Mouse (Mus musculus) adrenal gland, postnatal 36 days (tissue): Measurements from ENCODE around the gene Tnfaip8l1. TPM values are rescaled to one million over a fixed set of nuclear protein-coding genes. Genes with fewer than 3 reads are reported as not detected.

Experiments used
- DNase-seq, 2 experiments: peaks; one replicate each; pipeline ENCODE4 v3.0.0; 2021; ENCODE audit warnings: mixed read lengths in 1 of 2
- total RNA-seq, 2 experiments: library from RNA; stranded (reverse); gene quantifications; 2 replicates each; pipeline ENCODE4 v1.2.3; 2021

Gene Tnfaip8l1
- total RNA-seq, 2 experiments from 2014 or later: 3.9 to 4.0 TPM

DNA sequence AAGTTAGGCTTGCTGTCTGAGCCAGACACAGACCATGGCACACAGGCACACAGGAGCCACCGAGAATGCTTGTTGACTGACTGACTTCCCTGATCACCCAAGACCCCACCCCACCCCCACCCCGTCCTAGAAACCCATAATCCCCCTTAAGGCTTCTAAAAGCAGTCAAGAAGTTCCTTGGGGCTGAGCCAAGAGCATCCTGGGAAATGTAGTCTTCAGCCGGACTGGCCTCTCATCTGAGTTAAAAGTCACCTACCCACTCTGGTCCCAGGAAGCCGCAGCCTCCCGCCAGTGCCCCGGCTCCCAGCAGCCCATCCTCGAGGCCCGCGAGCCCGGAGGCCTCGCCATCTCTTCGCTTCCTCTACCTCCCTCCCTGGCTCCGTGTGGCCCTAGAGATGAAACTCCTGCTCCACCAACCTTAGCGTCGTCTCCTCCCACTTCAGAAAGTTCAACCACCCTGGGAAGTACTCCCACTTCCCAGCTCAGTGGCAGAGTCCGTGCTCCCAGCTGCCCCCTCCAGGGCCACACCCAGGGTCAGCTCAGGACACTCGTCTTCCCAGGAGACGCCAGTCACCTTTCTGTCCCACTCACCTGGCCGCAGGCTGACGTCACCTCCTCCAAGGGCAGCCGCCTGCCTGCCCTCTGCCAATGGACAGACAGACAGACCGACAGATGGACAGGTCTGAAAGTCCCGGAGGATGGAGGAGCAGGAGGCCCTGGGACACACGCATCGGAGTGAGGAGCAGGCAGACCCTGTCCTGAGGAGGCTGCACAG is 24.3 kb upstream of the Tnfaip8l1 start:
- no peak for DNase-seq

- no peak for DNase-seq
Observed at GRCm38 (mm10) chr17:56139355-56139754, 22.9 kb upstream of the Tnfaip8l1 start.

DNA sequence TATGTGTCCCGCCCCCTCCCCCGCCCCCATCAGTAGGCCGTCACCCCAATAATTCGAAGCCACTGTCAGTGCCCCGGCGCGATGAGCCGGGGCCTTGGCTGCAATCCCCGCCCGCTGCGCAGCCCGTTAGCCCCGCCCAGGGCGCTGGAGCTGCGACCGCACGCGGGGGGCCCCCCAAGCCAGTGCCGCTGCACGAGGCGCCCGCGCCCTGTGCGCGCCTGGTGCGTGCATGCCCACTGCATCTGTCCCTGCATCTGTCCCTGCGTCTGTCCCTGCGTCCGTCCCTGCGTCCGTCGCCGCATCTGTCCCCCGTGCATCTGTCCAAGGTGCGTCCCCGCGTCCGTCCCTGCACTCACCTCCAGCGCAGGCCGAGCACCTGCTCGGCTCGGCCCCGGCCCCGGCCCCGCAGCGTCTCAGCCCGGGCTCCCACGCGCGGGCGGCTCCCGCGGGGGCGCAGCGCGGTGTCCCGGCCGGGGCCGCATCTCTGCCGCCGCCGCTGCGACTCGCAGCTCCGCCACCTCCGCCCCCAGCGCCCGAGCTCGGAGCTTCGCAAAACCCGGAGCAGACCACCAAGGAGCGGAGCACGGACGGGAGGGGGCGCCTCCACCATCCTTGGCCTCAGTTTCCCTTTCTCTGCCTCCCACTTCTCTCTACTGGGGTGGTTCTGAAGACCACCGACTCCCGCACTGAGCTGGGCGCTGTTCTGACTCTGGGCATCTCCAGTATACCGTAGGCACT is 22.2 kb upstream of the Tnfaip8l1 start, which contains the start of gene Sema6b:
TSS of gene Sema6b (minus strand) at position 486 of the 738 bp plus-strand sequence.
- DNase-seq: peak; percentile 74 to 79

DNA sequence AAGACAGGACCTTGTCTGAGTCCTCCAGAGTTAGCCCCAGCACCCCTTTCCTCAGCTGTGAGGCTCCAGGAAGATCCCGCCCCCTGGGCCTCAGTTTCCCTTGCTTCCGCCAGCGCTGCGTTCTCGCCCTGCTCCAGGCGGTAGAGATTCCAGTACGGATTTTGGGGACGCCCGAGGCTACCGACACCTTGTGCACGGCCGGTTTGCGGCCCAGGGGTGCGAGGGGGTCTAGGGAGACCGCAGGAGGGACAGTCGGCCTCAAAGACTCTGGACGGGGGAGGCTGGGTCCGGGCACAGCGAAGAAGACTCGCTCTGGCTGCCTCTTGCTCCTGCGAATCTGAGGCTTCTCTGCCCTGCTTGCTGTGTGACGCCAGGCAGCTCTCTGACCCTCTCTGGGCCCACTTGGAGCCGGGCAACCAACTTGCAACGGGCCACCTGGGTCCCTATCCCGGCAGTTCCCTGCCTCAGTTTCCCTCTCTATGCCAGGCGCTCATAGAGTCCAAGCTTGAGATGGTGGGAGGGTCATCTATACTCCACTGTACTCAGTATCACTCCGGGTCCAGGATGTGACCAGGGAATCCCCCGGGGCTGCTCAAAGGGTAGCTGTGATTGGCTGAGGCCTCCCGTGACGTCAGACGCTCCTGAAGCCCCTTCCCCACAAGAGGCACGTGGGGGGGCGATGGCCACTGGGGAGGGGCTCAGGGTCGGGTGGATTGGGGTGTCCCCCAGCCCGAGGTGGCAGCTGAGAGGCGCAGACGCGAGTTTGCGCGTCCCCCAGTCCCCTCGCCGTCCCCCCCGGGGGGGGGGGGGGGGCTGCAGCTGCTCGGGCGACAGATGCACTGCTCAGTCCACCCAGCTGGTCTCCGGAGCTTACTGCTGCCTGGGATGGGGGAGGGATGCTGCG is 20.3 kb upstream of the Tnfaip8l1 start:
- peak in 1 of 2 experiments; percentile 57 for DNase-seq

GRCm38 (mm10) chr17:56144546-56144945 is 17.7 kb upstream of the Tnfaip8l1 start:
- no peak for DNase-seq

DNA sequence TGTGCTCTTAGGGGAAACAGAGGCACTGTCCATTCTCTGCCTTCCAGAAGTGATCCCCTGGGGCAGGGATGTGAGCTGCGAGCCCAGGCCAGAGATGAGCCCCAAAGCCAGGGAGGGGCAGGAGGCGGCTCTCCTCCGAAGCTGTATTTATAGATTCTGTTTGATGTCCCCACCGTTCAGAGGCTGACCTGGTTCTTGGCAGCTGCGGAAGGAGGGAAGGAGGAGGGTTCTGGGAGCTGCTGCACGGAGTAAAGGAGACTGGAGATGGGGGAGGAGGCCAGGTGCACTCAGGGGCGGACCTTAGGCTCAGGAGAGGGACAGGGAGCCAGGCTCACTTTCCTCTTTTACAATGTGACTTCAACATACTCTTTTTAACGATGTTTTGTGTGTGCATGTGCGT is 16.1 kb upstream of the Tnfaip8l1 start:
- DNase-seq: no peak

DNA sequence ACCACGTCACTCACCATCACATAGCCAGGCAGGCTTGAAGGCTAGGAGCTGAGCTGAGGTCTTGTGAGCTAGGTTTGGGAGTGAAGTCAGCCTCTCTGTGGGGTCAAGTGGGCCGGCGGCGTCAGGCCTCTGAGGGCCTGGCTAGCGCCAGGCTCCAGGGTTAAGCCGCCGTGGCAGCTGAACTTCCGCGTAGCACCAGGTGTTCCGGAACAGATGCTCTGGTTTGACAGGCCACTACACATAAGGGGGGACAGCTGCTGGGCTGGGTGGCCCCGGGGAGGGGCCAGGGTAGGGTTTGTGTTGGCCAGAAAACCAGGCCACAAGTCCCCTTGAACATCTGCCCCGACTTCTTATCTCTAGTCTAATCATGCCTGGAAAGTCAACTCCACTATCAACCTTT is 14.9 kb upstream of the Tnfaip8l1 start:
- DNase-seq: no peak

DNA sequence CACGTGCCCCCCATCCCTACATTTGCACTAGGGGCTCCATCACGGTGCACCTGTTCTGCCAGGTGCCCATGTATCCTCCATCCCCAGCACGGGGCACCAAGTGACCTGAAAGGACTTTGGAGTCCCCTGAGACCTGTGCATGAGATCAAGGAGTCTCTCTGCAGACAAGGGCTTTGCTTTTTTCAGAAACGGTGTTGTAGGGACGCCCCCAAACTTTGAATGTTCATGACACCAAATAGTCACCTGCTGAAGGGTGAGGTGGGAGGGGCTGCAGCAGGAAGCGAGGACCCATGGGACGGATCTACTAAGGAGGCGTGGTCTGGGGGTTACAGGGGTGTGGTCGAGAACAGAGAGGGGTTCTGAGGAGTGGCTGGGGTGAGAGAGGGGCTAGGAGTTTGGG is 14.0 kb upstream of the Tnfaip8l1 start:
- no peak for DNase-seq

GRCm38 (mm10) chr17:56148790-56149618 is 13.3 kb upstream of the Tnfaip8l1 start:
- no peak for DNase-seq

DNA sequence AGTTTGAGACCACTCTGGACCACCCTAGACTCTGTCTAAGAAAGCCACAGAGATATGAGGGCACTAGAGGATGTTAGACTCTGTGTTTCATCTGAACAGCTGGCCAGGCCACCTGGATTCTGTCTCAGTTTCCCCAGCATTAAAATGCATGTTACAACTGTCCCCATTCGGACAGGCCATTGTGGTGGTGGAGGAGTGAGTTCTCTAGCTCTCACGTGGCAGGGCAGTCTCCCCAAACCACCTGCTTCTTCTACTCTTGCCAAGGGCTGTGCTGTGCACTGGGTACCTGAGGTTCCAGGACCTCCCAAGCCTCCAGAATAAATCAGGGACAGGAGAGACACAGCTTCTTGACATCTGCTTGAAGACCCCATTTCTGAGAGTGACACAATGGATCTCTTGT is 12.4 kb upstream of the Tnfaip8l1 start:
- no peak for DNase-seq

DNA sequence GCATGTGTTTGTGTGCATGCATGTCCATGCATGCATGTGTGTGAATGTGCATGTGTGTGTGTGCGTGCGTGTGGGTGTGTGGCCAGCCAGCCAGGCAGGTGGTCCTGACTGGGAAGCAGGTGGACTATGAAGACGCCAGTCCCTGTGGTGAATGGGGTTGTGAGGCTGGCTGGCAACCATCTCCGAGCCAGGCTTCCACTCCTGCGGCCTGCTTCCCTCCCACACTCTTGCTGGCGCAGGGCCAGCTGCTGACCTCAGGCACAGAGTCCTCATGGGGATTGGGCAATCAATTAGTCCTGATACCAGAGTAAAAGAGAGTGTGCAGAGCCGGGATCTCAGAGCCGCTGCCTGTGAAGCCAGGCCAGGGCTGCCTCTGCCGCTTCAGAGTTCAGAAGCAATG is 8.6 kb upstream of the Tnfaip8l1 start:
- peak; percentile 87 to 89 for DNase-seq

DNA sequence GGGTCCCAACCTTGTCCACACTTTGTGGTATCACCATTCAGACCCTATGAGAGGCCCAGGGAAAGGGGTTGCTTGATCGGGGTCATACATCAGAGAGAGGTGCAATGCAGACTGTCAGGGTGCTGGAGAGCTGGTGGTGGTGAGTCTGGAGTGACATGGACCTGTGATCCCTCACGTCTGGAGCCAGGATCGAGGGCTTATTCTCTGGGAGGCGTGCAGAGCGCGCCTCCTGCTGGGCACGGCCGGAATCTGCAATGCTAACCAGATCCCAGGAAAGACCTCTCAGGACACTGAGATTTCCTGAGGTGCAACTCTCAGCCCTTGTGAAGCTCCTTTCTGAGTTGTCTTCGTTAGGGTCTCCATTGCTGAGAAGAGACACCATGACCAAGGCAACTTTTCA is 2.5 kb upstream of the Tnfaip8l1 start:
- peak; percentile 68 to 78 for DNase-seq

- DNase-seq: peak in 1 of 2 experiments; percentile 45
Observed at GRCm38 (mm10) chr17:56163523-56164102, 1.3 kb downstream of the Tnfaip8l1 start.

DNA sequence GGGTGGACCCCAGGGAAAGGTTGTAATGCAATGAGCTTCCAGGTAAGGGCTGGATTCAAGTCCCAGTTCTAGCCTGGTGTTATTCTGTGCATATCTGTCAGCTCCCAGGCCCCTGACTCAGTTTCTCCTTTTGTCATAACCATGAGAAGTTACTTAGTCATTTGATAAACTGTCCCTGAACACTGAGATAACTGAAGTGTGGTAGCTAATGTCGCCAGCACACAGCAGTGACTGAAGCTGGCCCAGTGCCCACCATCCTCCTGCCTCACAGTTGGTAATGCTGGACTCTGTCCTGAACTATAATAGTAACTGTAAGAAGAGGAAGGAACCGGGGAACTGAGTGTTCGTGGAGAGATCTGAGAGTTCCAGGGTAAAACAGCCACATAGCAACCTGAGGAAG is 2.2 kb downstream of the Tnfaip8l1 start:
- DNase-seq: no peak

- peak in 1 of 2 experiments; percentile 14 for DNase-seq
Observed at GRCm38 (mm10) chr17:56165671-56166070, 3.4 kb downstream of the Tnfaip8l1 start.

- DNase-seq: peak; percentile 35 to 61
Observed at GRCm38 (mm10) chr17:56169830-56170229, 7.6 kb downstream of the Tnfaip8l1 start.

GRCm38 (mm10) chr17:56170636-56171035 is 8.4 kb downstream of the Tnfaip8l1 start:
- DNase-seq: peak; percentile 17 to 57

DNA sequence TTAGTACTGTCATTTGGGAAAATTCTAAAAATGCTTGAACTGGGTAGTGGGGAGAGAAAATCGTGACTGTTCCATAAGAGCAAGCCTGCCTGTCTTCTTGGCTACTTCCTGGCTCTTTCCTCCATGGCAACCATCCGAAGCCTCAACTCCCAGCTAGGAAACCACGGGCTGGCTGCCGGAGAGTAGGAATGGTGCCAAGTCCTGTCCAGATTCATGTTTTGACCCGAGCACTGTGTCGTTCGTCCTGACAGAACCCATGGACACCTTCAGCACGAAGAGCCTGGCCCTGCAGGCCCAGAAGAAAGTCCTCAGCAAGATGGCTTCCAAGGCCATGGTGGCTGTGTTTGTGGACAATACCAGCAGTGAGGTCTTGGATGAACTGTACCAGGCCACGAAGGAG is 9.2 kb downstream of the Tnfaip8l1 start:
- peak in 1 of 2 experiments; percentile 51 for DNase-seq

DNA sequence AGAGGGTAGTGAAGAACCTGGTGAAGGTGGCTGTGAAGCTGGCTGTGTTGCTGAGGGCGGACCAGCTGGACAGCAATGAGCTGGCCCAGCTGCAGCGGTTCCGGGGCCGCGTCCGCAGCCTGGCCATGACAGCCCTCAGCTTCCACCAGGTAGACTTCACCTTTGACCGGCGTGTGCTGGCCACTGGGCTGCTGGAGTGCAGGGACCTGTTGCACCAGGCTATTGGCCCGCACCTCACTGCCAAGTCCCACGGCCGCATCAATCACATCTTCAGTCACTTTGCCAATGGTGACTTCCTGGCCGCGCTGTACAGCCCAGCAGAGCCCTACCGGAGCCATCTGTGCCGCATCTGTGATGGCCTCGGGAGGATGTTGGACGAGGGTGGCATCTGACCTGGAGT is 9.6 kb downstream of the Tnfaip8l1 start:
- no peak for DNase-seq

DNA sequence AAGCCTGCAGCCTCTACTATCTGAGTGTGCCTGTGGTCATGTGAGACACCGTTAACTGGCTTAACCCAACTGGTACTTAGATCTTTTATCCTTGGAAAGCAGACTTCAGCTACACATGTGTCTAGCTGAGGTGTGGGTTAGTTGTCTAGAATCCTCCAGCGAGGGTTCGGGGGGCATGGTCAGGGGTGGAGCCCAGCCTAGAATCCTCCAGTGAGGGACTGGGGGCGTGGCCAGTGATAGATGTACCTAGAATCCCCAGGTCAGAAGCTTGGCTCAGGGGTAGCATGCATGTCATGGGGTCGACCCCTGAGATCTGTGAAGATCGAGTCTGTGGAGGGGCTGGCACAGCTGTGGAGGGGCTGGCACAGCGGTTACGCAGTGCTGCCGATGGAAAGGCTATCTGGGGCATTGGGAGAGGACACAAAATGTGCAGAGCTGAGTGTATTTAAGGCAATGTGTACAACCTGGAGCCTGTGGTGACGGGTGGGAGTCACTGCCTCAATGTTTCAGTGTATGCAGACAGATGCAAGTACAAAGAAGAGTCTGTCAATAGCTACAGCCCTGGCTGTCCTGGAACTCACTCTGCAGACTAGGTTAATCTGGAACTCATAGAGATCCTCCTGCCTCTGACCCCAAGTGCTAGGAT is 11.2 kb downstream of the Tnfaip8l1 start:
- no peak for DNase-seq
